Mouse (Mus musculus) adrenal gland (tissue): ENCODE data around the gene Agbl4.

ENCODE experiments used
- intact Hi-C: fragments of 180-260 bp; cut with DNase I; formaldehyde crosslinking; loops from one replicate; pipeline ENCODE4 v1.15.1; 2025

The Agbl4 gene

DNA sequence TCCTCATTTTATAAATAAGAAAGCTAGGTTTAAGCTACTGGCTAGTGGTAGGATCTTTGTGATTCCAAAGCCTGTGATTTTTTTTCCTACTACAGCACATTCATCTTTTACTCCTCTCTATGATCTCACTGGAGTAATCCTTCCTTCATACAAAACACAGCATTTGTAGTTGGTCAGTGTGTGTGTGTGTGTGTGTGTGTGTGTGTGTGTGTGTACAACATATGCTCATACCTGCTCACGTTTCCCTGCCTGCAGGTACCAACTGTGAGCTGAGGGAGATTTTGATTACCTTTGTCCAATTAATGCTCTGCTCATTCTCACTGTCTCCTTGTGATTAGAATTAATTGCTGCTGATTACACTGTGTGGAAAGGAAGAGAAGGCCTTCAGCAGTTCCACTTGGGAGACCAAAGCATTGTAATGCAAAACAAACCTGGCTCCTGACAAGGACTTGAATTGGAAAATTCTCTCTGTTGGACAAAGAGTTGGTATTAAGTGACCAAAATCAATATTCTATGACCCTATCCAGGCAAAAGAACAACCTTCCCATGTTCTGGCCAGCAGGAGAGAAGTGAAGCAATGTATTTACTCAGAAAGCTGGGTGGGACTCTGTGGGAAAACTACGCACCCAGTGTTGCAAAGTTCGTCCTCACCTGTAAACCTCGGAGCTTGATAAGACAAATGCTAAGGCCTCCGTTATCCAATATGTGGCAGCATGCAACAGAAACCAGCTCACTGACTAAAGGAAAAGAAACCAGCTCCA lies 1241.7 kb downstream of the Agbl4 start:
- intact Hi-C loops: no loop called here

DNA sequence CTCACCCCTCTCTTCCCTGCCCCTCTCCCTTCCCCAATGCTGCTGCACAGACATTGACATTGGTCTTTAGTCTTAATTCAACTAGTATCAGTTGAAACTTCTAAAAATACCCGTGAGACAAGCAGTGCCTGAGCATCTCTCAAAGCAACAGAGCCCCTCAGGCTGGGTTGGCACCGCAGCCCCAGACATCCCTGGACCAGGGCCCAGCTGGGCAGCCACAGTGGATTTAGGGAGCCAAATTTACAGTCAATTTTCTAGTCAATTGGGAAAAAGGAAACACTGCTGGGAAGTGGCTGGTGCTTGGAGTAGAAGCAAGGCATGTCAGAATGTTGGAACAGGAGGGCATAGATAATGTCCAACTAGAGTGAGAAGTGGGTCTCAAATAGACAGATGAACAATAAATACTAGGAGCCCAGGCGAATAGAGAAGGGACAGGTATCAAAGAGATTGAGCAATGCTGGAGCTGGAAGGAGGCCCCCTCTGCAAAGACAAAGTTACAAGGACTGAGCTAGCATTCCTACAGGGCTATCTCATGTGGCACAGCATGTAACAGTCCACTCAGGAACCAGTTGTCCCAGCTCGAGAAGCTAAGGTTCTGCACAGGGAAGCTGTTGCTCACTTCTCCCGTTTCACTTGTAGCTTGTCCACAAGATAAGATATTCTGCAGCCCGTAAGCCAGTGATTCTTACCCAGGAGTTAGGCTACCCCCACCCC lies 1247.8 kb downstream of the Agbl4 start:
- intact Hi-C loops: no loop called here

DNA sequence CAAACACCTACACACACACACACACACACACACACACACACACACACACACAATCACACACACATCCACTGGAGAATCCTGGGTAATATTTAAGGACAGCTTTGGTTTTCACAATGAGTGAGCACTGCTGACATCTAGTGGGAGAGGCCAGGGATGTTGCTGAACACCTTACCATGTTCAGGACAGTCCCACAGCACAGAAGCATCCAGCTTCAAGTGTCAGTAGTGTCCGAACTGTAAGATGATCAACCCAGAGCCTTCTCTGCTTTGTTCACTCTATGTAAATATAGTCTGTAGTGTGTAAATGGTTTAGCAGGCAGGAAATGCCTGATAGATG lies 1248.3 kb downstream of the Agbl4 start:
- intact Hi-C loops: no loop called here

DNA sequence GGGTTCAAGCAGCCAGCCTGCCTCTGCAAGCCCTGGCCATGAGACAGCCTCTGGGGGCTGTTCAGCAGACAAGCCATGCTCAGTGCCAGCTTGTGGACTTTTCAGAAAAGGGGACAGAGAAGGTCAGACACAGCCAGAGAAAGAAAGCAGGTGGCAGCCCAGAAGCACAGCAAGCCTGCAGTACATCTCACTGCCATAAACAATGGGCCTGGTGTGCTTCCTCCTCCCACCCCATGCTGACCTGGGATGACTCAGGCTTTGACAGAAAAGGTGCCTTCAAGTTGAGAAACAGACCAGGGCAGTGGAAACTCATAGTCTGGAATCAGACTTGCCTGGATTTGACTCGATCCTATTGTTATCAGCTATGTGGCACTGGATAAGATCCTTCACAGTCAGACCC lies 1256.0 kb downstream of the Agbl4 start:
- intact Hi-C loops: no loop called here

DNA sequence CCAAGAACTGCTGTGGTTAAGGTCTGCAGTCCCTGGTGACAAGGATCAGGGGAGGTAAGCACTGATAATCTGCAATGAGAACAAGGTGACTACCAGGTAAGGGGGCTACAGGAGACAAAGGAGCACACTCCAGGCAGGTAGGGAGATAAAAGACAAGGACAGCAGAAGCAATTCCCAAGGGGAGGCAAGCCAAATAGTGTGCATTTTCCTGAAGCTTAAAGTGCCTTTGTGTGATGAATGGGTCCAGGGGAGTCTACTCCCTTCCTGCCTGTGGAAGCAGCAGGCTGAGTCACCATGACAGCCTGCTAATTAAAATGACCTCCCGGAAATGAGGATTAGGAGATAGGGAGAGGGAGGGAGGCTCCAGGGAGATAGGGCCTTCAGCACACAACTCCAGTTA lies 1266.3 kb downstream of the Agbl4 start:
- intact Hi-C loops: no loop called here

DNA sequence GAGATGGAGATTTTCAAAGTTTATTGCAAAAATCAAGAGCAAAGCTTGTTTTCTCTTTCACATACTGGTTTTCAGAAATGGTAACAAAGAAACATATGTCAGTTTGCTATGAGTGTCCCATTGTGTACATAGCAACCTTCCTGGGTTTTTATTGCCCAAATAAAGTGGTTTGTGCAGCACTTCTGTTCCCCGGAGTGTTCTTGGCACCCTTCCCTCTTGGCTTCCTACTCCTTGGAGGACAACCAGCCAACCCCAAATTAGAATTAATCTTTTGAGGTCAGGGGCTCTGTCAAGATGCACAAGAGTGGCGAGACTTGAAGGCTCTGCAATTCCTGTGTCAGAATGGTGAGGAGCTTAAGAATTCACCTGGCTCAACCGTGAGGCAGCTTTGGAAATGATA lies 1266.7 kb downstream of the Agbl4 start:
- intact Hi-C loops: no loop called here

DNA sequence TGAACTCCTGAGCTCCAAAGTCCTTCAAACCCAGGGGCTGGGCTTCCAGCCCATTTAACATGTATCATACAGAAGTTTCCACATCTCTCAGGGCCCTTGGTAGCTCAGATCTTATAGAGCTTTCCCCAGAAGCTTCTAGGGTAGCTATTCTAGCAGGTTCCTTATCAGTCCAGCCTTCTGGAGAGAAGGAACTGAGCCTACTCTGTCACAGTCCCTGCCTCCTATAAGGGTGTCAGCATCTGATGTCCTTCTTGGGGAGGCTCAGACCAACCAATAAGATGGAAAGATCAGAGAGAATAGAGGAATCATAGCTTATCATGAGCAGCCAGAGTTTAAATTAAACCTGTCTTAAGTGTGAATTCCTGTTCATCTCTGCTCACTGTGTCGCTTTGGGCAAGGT lies 1269.3 kb downstream of the Agbl4 start:
- intact Hi-C loops: no loop called here

DNA sequence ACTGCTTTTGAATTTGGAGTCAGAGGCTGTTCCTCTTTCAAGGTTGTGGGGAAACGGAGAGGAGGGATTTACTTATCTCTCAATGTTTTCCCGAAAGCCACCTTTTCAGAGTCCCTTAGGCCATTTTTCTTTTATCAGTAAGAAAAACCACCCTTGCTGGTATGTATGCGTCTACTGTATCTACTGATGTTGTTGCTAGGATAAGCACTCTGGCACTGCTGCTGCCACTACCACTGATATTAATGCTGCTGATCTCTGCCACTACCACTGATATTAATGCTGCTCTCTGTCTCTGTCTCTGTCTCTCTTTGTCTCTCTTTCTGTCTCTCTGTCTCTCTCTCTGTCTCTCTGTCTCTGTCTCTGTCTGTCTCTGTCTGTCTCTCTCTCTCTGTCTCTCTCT lies 1271.9 kb downstream of the Agbl4 start:
- intact Hi-C loops: no loop called here

DNA sequence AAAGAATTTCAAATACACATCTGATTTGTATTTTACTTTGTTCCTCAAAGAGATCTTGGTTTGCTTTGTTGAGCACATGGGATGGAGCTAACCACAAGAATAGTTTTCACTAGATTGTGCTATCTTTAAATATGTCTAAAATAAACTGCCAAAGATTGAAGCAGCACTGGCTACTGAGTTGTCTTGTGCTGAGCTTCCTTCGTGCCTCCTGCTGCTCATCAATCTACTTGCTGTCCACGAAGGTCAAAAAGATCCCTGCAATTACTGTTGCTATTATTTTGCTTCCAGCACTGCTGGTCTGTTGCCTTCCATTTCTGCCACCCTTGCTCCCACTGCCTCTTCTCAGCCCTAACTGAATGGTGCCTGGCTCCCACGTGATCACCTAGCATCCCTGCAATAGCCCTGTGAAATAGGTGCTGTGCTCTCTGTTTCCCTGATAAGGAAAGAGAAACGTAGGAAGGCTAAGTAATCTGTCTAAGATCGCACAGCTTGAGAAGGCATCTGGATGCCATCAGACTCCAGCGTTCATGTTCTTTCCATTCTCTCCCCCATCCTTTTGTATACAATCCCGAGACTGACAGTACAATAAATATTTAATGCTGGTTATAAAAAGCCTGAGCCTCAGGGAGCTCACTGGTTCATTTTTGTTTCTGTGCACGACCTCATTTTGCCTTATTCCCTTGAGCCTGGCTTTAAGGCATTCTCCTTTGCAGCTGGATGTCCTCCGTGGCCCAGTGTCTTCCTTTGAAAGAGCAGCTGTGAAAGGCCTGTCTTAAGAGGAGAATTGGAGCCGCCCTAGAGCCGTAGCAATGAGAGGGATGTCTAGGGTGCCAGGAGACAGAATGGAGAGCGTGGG lies 1273.3 kb downstream of the Agbl4 start:
- intact Hi-C loops: no loop called here

DNA sequence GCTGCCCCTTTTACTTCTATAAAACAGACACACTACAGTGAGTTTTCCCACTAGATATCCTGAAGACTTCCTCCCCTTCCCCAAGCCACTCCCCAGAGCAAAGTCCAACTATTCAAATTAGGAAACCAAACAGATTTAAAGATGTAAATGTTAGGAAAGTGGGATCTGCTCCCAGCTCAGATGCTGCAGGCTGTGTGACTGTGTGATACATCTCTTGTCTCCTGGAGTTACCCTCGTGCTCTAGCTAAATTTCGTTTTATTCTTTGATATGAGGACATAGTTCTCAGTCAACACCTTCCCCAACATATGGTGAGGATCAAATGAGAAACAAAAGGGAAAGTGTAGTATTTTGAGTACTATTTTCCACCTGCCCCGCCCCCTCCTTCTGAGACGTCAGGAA lies 1274.0 kb downstream of the Agbl4 start:
- intact Hi-C loops: no loop called here

DNA sequence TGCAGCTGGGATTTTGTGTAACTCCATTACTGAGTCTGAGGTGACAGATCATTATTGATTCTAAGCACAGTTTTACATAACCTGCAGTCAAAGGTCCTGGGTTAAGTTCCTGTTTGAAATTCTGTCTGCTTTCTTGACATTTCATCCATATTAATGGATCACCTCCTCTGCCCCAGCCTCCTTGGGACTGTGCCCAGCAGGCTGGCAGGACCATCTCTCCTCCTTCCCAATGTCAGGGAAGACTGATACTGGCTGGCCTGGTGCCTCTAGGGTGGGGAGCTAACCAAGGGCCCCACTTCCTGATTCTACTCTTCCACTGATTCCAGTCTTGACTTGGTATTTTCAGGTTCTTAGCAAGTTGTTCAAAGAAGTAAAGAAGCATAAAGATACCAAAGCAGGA lies 1276.4 kb downstream of the Agbl4 start:
- intact Hi-C loops: no loop called here

DNA sequence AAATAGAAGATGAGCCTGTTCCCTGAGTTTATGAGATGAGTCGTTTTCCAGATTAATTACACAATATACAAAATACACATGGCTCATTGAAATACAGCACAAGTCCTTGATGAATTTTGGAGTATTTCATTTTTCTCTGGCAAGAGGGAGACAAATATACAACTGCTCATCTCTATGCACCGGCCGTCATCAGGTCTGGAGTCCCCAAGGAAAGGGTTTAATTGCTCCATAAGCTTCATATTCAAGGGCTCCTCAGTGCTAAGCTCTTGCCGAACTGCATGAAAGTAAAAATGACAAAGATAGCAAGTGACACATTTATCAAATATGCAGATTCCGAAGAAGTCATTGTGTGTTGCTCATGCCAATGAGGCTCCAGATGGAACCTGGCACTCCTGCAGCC lies 1284.5 kb downstream of the Agbl4 start:
- intact Hi-C loops: no loop called here

DNA sequence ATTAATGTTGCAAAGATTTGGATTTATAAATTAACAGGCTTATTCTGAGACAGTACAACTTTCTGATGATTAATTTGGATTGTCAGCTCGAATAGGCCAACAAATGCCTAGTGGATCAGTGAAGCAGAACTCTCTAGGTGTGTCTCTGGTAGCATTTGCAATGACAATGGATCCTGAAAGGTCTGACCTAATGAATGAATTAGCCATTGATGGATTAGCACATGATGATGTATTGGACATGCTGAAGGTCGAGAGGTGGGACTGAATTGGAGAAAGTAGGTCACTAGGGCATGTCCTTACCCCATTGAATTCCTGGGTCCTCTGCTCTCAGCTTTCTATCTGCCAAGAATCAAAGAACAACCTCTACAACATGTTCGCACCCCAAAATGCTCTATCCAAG lies 1285.3 kb downstream of the Agbl4 start:
- intact Hi-C loops: no loop called here

DNA sequence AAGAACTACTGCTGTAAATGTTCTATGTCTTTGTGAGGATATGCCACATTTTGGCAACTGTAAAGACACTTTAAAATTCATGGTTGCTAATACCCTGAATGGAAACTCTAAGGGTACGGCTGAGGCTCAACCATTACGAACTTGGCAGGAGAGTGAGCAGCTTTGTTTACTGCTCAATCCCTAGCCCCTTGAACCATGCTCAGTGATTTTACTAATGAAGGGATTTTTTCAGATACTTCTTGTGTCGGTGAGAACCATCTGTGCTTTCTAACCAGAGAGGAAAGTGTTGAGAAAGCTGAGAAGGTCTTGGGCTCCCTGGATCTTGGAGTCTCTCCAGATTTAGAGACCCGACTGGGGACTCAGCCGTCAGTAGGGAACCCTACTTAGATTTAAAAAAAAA lies 1286.4 kb downstream of the Agbl4 start:
- intact Hi-C loops: no loop called here

DNA sequence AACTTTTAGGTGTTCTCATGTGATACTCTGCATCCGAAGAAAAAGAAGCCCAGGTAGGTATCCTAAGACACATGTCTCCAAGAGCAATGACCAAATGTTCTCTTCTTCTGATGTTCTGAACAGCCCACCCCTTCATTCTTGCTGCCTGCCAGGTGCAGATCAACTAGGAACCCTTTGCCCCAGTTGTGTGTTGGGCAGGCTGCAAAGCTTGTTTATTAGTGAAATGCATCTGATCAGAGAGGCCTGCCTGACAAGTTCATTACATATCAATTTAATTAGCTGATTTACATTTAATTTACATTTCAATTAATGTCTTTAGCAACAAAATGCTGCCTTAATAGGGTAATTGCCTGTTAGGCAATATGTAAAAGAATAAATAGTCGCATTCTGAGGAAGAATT lies 1288.5 kb downstream of the Agbl4 start:
- intact Hi-C loops: no loop called here

DNA sequence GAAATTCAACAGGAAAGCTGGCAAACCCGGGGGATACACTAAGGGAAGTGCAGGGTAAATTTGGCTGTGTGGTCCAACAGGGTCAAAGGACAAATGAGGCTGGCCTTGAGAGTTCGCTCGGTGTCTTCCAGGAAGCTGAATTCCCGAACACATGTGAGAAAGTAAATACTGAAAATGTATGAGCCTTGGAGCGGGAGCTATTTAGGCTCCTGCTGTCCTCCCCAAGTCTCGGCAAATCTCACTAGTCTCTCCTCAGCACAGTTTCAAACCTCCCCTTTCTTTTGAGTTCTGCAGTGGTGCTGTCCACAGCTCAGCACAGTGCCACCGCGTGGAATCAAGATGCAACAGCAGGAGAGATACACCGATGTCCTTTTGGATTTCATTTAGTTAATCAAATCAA lies 1289.5 kb downstream of the Agbl4 start:
- intact Hi-C loops: no loop called here

DNA sequence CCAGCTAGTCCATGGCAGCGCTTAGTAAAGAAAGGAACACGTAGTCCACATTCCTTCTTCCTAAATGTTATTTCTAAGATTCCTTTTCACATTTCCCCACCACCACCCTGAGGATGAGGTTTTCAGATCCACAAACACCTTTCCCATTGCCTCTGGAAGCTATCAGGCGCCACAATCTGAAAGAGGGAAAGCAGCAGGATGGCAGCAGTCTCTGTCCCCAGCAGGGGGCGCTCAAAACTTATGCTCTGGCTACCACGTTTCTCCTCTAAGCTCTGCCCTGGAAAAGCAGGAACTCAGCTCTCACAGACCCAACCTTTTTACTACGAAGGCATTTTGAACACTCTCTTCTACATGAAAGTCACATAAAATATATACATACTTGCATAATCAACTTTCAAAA lies 1290.2 kb downstream of the Agbl4 start:
- intact Hi-C loops: no loop called here

DNA sequence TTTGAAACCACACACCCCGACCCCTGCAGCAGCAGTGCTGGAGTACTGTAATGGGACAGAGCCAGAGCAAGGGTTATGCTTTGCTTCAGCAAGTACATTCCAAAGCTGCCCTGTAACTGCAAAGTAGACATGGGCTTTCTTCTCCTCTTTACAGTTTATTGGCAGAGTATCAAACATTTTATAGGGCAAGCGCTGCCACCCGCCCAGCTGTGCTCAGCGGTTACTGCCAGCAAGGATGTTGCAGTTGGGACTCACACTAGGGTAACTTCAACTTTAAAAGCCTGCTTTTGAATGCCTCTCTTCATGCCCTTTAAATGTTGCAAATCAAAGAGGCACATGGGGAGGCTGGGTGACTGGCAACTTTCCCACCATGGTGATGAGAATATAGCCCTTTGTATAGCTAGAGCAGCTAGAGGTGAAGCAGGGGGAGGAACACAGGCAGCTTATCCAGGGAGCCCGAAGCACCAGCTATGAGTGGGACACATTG lies 1293.6 kb downstream of the Agbl4 start:
- intact Hi-C loops: no loop called here

DNA sequence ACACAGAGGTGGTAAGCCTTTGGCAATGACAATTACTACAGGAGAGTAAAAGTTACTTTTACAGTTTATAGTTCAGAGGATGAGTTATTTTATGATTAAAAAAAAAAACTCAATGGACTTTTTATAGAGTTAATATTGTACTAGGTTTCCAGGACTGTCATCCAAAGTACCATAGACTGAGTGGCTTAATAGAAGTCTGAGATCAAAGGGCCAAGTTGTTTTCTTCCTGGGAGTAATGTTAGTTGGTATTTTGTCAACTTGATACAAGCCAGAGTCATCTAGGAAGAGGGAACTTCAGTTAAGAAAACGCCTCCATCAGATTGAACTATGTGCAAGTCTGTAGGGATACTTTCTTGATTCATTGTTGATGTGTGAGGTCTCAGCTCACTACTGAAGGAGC lies 1303.9 kb downstream of the Agbl4 start:
- intact Hi-C loops: no loop called here

DNA sequence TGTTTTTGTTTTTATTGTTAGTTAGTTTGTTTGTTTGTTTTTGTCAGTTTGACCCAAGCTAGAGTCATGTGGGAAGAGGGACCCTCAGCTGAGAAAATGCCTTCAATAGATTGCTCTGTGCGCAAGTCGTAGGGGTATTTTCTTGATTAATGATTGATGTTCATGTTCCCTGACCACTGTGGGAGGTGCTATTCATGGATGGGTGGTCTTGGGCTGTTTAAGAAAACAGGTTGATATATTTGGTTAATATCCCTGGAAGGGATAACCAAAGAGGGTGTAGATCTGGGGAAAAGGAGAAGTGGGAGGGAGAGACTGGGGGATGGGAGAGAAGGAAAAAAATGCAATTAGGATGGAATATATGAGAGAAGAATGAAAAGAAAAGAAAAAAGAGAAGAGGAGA lies 1306.7 kb downstream of the Agbl4 start:
- intact Hi-C loops: no loop called here

DNA sequence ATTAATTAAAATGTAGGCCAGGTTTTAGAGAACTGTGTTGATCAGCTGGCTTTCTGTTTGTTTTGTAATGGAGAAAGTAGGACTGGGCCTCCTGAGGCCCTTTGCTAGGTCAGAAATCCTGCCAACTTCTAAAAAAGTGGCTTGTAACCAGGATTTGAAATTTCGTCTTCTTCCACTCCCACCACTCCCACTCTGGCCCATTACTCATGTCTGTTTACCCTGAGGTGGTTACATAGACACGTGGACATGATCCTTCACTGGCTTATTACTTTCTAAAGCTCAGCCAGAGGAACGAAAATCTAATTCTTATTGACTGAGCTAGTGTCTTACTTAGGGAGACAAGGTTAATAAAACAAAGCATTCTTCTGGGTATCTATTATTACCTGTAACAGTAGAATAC lies 1307.5 kb downstream of the Agbl4 start:
- intact Hi-C loops: no loop called here
